Mouse (Mus musculus): ENCODE results near the gene Gal3st4. TPM values are rescaled to one million over a fixed set of nuclear protein-coding genes. Genes with fewer than 3 reads are reported as not detected.

Gene Gal3st4
- total and polyA plus RNA-seq, 3 experiments, result 0.15 to 0.17 TPM; not detected in 1

- Histone ChIP-seq H3K27me3 (ENCODE audit: control insufficient read depth in 1 of 2, insufficient read depth in 2 of 2, low read length in 2 of 2) (no peaks in the 10 kb centered on the region; a peak in 1 of 4 replicates), H3K9ac (ENCODE audit: control insufficient read depth, low read depth, low read length, poor library complexity, severe bottlenecking) (no peak overlapping the region), H3K4me1 (ENCODE audit: control insufficient read depth in 1 of 2, insufficient read depth in 2 of 2, low read length in 2 of 2) (no peaks in the 10 kb centered on the region), H3K27ac (ENCODE audit: control insufficient read depth, low read depth, low read length) (no peak overlapping the region), H3K4me3 (ENCODE audit: control insufficient read depth in 1 of 2, insufficient read depth in 1 of 2, low read depth in 2 of 2, low read length in 2 of 2) (no peak overlapping the region), H3K79me2 (ENCODE audit: control insufficient read depth, insufficient read depth, low read length, poor library complexity) (no peaks in the 10 kb centered on the region), H3K36me3 (ENCODE audit: control insufficient read depth in 1 of 2, insufficient read depth in 2 of 2, low read length in 2 of 2) (no peaks in the 10 kb centered on the region), H3K9me3 (replicated peaks; ENCODE audit: insufficient read depth, low read length) (no peaks in the 10 kb centered on the region)
- TF ChIP-seq GATA1 (IDR thresholded peaks at IDR 0.05; ENCODE audit: low read depth, low read length) (peak; percentile 81), TCF12 (IDR thresholded peaks at IDR 0.05; ENCODE audit: low read depth, low read length) (peak; percentile 85), EP300 (IDR thresholded peaks at IDR 0.05; ENCODE audit: low read depth in 1 of 2, low read length in 2 of 2) (peak; percentile 83 to 87), CTCF (IDR thresholded peaks at IDR 0.05 in 2 of 3, conservative IDR thresholded peaks at IDR 0.05 in 1 of 3; ENCODE audit: control insufficient read depth in 1 of 3, insufficient read depth in 1 of 3, low read depth in 2 of 3, low read length in 3 of 3, poor library complexity in 1 of 3, severe bottlenecking in 1 of 3) (no peak), POLR2AphosphoS5 (IDR thresholded peaks at IDR 0.05; ENCODE audit: borderline replicate concordance, low read depth, low read length) (no peak), ZNF384 (IDR thresholded peaks at IDR 0.05; ENCODE audit: low read depth, low read length) (no peak), NELFE (IDR thresholded peaks at IDR 0.05; ENCODE audit: low read depth, low read length) (no peak), TAL1 (IDR thresholded peaks at IDR 0.05; ENCODE audit: low read length) (peak; percentile 56), BHLHE40 (IDR thresholded peaks at IDR 0.05; ENCODE audit: borderline replicate concordance, low read depth, low read length) (no peak), RCOR1 (IDR thresholded peaks at IDR 0.05; ENCODE audit: low read depth, low read length) (peak; percentile 91)
- peak; percentile 52 for DNase-seq (ENCODE audit: low read depth, low spot score)
Measured at GRCm38 (mm10) chr5:138294158-138294557, 21.5 kb upstream of the Gal3st4 start.

- Histone ChIP-seq H3K27ac (ENCODE audit: control insufficient read depth, low read depth, low read length) (no peak overlapping the region), H3K4me3 (ENCODE audit: control insufficient read depth in 1 of 2, insufficient read depth in 1 of 2, low read depth in 2 of 2, low read length in 2 of 2) (no peak overlapping the region), H3K4me1 (ENCODE audit: control insufficient read depth in 1 of 2, insufficient read depth in 2 of 2, low read length in 2 of 2) (no peaks in the 10 kb centered on the region), H3K36me3 (ENCODE audit: control insufficient read depth in 1 of 2, insufficient read depth in 2 of 2, low read length in 2 of 2) (no peaks in the 10 kb centered on the region), H3K79me2 (ENCODE audit: control insufficient read depth, insufficient read depth, low read length, poor library complexity) (no peaks in the 10 kb centered on the region), H3K9me3 (replicated peaks; ENCODE audit: insufficient read depth, low read length) (no peaks in the 10 kb centered on the region), H3K9ac (ENCODE audit: control insufficient read depth, low read depth, low read length, poor library complexity, severe bottlenecking) (no peak overlapping the region), H3K27me3 (ENCODE audit: control insufficient read depth in 1 of 2, insufficient read depth in 2 of 2, low read length in 2 of 2) (no peaks in the 10 kb centered on the region; a peak in 1 of 4 replicates)
- TF ChIP-seq E2F4 (IDR thresholded peaks at IDR 0.05; ENCODE audit: borderline replicate concordance, low read depth, low read length), result no peak
- no peak for TF ChIP-seq HCFC1 (IDR thresholded peaks at IDR 0.05; ENCODE audit: low read depth, low read length)
- no peak for TF ChIP-seq ZC3H11A (IDR thresholded peaks at IDR 0.05; ENCODE audit: low read depth, low read length)
- TF ChIP-seq JUND (IDR thresholded peaks at IDR 0.05; ENCODE audit: low read depth, low read length), result no peak
- no peak for DNase-seq (ENCODE audit: low read depth, low spot score)
Measured at GRCm38 (mm10) chr5:138291638-138292037, 19.0 kb upstream of the Gal3st4 start.

GRCm38 (mm10) chr5:138287861-138288260 lies 15.2 kb upstream of the Gal3st4 start:
- H3K27me3 ChIP-seq (ENCODE audit: control insufficient read depth in 1 of 2, insufficient read depth in 2 of 2, low read length in 2 of 2), result no peaks in the 10 kb centered on the region
- DNase-seq (ENCODE audit: low read depth, low spot score), result peak; percentile 45

More at GRCm38 (mm10) chr5:138287861-138288260, 15.2 kb upstream of the Gal3st4 start:
- H3K79me2 ChIP-seq (ENCODE audit: control insufficient read depth, insufficient read depth, low read length, poor library complexity), result no peaks in the 10 kb centered on the region
- H3K4me1 ChIP-seq (ENCODE audit: control insufficient read depth in 1 of 2, insufficient read depth in 2 of 2, low read length in 2 of 2), result no peaks in the 10 kb centered on the region
- H3K36me3 ChIP-seq (ENCODE audit: control insufficient read depth in 1 of 2, insufficient read depth in 2 of 2, low read length in 2 of 2), result no peaks in the 10 kb centered on the region
- TF ChIP-seq JUND (IDR thresholded peaks at IDR 0.05; ENCODE audit: low read depth, low read length) (no peak), RAD21 (IDR thresholded peaks at IDR 0.05; ENCODE audit: low read depth, low read length) (peak; percentile 36), MAX (IDR thresholded peaks at IDR 0.05; ENCODE audit: low read length) (no peak), TAL1 (IDR thresholded peaks at IDR 0.05; ENCODE audit: low read length) (no peak), EP300 (IDR thresholded peaks at IDR 0.05; ENCODE audit: low read depth in 1 of 2, low read length in 2 of 2) (no peak), CTCF (IDR thresholded peaks at IDR 0.05 in 2 of 3, conservative IDR thresholded peaks at IDR 0.05 in 1 of 3; ENCODE audit: control insufficient read depth in 1 of 3, insufficient read depth in 1 of 3, low read depth in 2 of 3, low read length in 3 of 3, poor library complexity in 1 of 3, severe bottlenecking in 1 of 3) (peak; percentile 37 to 55 (median 52)), SMC3 (IDR thresholded peaks at IDR 0.05; ENCODE audit: low read depth, low read length) (peak; percentile 39), TCF12 (IDR thresholded peaks at IDR 0.05; ENCODE audit: low read depth, low read length) (no peak), POLR2AphosphoS5 (IDR thresholded peaks at IDR 0.05; ENCODE audit: borderline replicate concordance, low read depth, low read length) (no peak), SIN3A (IDR thresholded peaks at IDR 0.05; ENCODE audit: low read length) (no peak)
- no peak overlapping the region for H3K9ac ChIP-seq (ENCODE audit: control insufficient read depth, low read depth, low read length, poor library complexity, severe bottlenecking)
- H3K4me3 ChIP-seq (ENCODE audit: control insufficient read depth in 1 of 2, insufficient read depth in 1 of 2, low read depth in 2 of 2, low read length in 2 of 2), result no peak overlapping the region
- no peaks in the 10 kb centered on the region for H3K9me3 ChIP-seq (replicated peaks; ENCODE audit: insufficient read depth, low read length)
- H3K27ac ChIP-seq (ENCODE audit: control insufficient read depth, low read depth, low read length), result no peak overlapping the region
